Comparison of ENCODE assay signal across 20 mouse cellular contexts in the genomic region with DNA sequence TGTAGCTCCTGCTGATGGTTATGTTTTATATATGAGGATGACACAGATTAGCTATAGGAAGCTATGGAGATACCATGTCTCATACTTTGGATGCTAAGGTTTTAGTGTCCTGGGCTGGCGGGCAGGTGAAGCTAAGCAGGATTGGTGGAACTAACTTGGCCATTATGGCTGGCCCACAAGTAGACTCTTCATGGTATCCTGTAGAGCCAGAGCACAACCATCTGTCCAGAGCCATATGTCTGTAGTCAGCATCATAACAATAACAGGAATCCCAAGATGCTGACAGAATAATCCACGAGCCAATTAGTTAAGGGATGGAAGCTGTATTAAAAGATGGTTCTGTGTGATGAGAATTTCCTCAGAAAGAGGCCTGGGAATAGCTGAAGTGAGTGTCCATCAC.
DNase-seq lines count a peak whose midpoint lies in the region; ATAC-seq and TF ChIP-seq lines count a peak whose summit lies in the region.
"Had no signal": no experiment of that assay in that cellular context is flagged by ENCODE, and none has a peak within 500 bp of the region (broad histone marks: within the 10 kb centered on the region; RNA-seq: fewer than 3 reads in every experiment).

No protein-coding gene starts in this region.

- DNase-seq in layer of hippocampus, adult 2 months (ENCODE audit: low spot score in 2 of 2) = no peak
- no peak for DNase-seq in layer of hippocampus, adult 11-12 months (ENCODE audit: low spot score)
- peak; percentile 80 for DNase-seq in cerebellum, adult 11-12 months
- peak; percentile 91 for DNase-seq in cerebellum, adult 9-10 months
- peak; percentile 62 to 74 for DNase-seq in cerebellum, postnatal 36 days
- DNase-seq: adrenal gland, postnatal 14 days; gastrocnemius, adult 2 months; heart, adult 2 months; heart, postnatal 36 days; kidney, adult 2 months had no signal

- no peak overlapping the region for H3K4me2 ChIP-seq in forebrain, embryonic 12.5 days
- H3K4me2 ChIP-seq: heart, embryonic 12.5 days; hindbrain, embryonic 15.5 days had no signal

- H3K4me1 ChIP-seq in forebrain, embryonic 12.5 days = 0 out of 2 replicates have a peak, but pooled peaks cover 2% of the 10 kb centered on the region
- H3K4me1 ChIP-seq: embryonic facial prominence, embryonic 10.5 days; heart, embryonic 12.5 days; hindbrain, embryonic 15.5 days had no signal

- ATAC-seq in monocyte, adult 5-6 weeks (replicated peaks; ENCODE audit: insufficient number of reproducible peaks, low FRiP score, low TSS enrichment, poor library complexity, severe bottlenecking) = no peak
- no peak for ATAC-seq in forebrain, embryonic 12.5 days (ENCODE audit: low FRiP score)
- ATAC-seq: activated CD4-positive, CD25-positive, alpha-beta regulatory T cell, adult 4 months; forebrain, embryonic 14.5 days; intestine, embryonic 16.5 days; Patski had no signal

- no peaks in the 10 kb centered on the region for H3K9me3 ChIP-seq in forebrain, embryonic 12.5 days
- H3K9me3 ChIP-seq: embryonic facial prominence, embryonic 10.5 days; heart, embryonic 12.5 days; hindbrain, embryonic 15.5 days had no signal

- H3K27ac ChIP-seq in layer of hippocampus, adult 2 months = peak overlapping the region; percentile 25; the same call in 1 of the 2 replicates
- H3K27ac ChIP-seq in forebrain, embryonic 12.5 days = no peak overlapping the region
- H3K27ac ChIP-seq: embryonic facial prominence, embryonic 10.5 days; gastrocnemius, adult 2 months; heart, adult 2 months had no signal

- no peak overlapping the region for H3K9ac ChIP-seq in forebrain, embryonic 12.5 days
- H3K9ac ChIP-seq: heart, embryonic 12.5 days; hindbrain, embryonic 15.5 days had no signal

- no peaks in the 10 kb centered on the region for H3K27me3 ChIP-seq in forebrain, embryonic 12.5 days
- H3K27me3 ChIP-seq: CH12.LX; heart, embryonic 12.5 days; hindbrain, embryonic 15.5 days; Patski had no signal

- WGBS in forebrain, embryonic 12.5 days = 88% methylated on average over 2 of the region's 2 CpGs

- TF ChIP-seq CTCF in layer of hippocampus, adult 2 months (conservative IDR thresholded peaks at IDR 0.05) = no peak

- H3K4me3 ChIP-seq in layer of hippocampus, adult 2 months = no peak overlapping the region
- H3K4me3 ChIP-seq in forebrain, embryonic 12.5 days (replicated peaks) = no peak overlapping the region
- H3K4me3 ChIP-seq: embryonic facial prominence, embryonic 10.5 days; gastrocnemius, adult 2 months; heart, adult 2 months; heart, embryonic 12.5 days; hindbrain, embryonic 15.5 days had no signal

- H3K36me3 ChIP-seq in forebrain, embryonic 12.5 days (replicated peaks) = no peaks in the 10 kb centered on the region

Comparison
In these comparisons a context has a peak if more than half of its experiments do, and no peak if none do; other contexts are left out.
1. DNase-seq: peak in cerebellum, adult 11-12 months (single experiment), cerebellum, adult 9-10 months (single experiment) and cerebellum, postnatal 36 days (2 of 2); none in layer of hippocampus, adult 2 months (0 of 2) and layer of hippocampus, adult 11-12 months (single experiment).